Mouse (Mus musculus) liver, postnatal 0 days (tissue): ENCODE results near the gene Btbd6. TPM values are rescaled to one million over a fixed set of nuclear protein-coding genes. Genes with fewer than 3 reads are reported as not detected.

ENCODE experiments used
- ATAC-seq: fragments of 200-750 bp; cut with Nextera tagmentation; 2 replicates; pipeline ENCODE4 v1.8.0; 2017; ENCODE audit warnings: mild to moderate bottlenecking, moderate library complexity
- DNase-seq: peaks from one replicate; pipeline ENCODE4 v3.0.0-alpha.2; 2016
- H3K27ac ChIP-seq: fragments of 300-500 bp; sonication (generic); 2 replicates; pipeline ENCODE4 v1.5.1; 2014; ENCODE audit warnings: antibody characterized with exemption, moderate library complexity, mild to moderate bottlenecking, low read depth
- H3K27me3 ChIP-seq: fragments of 300-500 bp; sonication (generic); 2 replicates; pipeline ENCODE4 v1.6.1; 2014; ENCODE audit warnings: low read length, control low read depth, mixed read lengths; ENCODE audit not compliant: insufficient read depth
- H3K36me3 ChIP-seq: fragments of 300-500 bp; sonication (generic); replicated peaks from 2 replicates; pipeline ENCODE4 v1.6.1; 2014; ENCODE audit warnings: mild to moderate bottlenecking, control low read depth, low read length, moderate library complexity, mixed read lengths; ENCODE audit not compliant: insufficient read depth
- H3K4me1 ChIP-seq: fragments of 300-500 bp; sonication (generic); 2 replicates; pipeline ENCODE4 v1.6.1; 2014; ENCODE audit warnings: antibody characterized with exemption, mild to moderate bottlenecking, control low read depth; ENCODE audit not compliant: insufficient read depth
- H3K4me2 ChIP-seq: fragments of 300-500 bp; sonication (generic); 2 replicates; pipeline ENCODE4 v1.6.1; 2014; ENCODE audit warnings: low read depth, mild to moderate bottlenecking, low read length, moderate library complexity, mixed read lengths
- H3K4me3 ChIP-seq: fragments of 300-500 bp; sonication (generic); 2 replicates; pipeline ENCODE4 v1.5.1; 2014; ENCODE audit warnings: low read depth, low read length
- H3K9ac ChIP-seq: fragments of 300-500 bp; sonication (generic); replicated peaks from 2 replicates; pipeline ENCODE4 v1.6.1; 2014; ENCODE audit warnings: mild to moderate bottlenecking, moderate library complexity
- H3K9me3 ChIP-seq: fragments of 300-500 bp; sonication (generic); 2 replicates; pipeline ENCODE4 v1.6.1; 2016; ENCODE audit warnings: mild to moderate bottlenecking, control low read depth, low read length, mixed read lengths
- CTCF ChIP-seq: sonication (generic); IDR thresholded peaks from 2 replicates; pipeline ENCODE4 v1.5.1; 2016; ENCODE audit warnings: antibody characterized with exemption, low read depth
- EP300 ChIP-seq: IDR thresholded peaks from 2 replicates; pipeline ENCODE4 v1.6.1; 2016; ENCODE audit warnings: antibody characterized with exemption, low read depth, mild to moderate bottlenecking
- WGBS: fragments of 180-500 bp; shearing (Covaris S2); extraction: QIAGEN DNeasy Blood & Tissue Kit; methylation state at CpG from one replicate; pipeline ENCODE4 v1.1.7; 2014; ENCODE audit not compliant: insufficient replicate concordance; 5-methylcytosine and 5-hydroxymethylcytosine counted together
- polyA plus RNA-seq: library from polyadenylated mRNA; unstranded; fragments of >200 nt; fragmentation: Nextera tagmentation; extraction: Ambion mirVana; gene quantifications from 2 replicates; pipeline ENCODE4 v1.2.1, GENCODE M21; 2015

The Btbd6 gene
- polyA plus RNA-seq, 1 experiment from 2014 or later = 4.1 TPM

GRCm38 (mm10) chr12:112961872-112962271 lies 14.4 kb upstream of the Btbd6 start:
- H3K36me3 ChIP-seq = peaks cover 76% of the 10 kb centered on the region
- no peak overlapping the region for H3K9ac ChIP-seq
- H3K27me3 ChIP-seq = no peaks in the 10 kb centered on the region
- 0 out of 2 replicates have a peak overlapping the region, but pooled peaks have one; percentile 16 for H3K27ac ChIP-seq
- H3K4me2 ChIP-seq = no peak overlapping the region
- H3K9me3 ChIP-seq = no peaks in the 10 kb centered on the region
- 59% methylated on average over 5 of the region's 5 CpGs for WGBS
- ATAC-seq (no peak), DNase-seq (no peak)
- H3K4me3 ChIP-seq = no peak overlapping the region
- TF ChIP-seq EP300 = no peak
- TF ChIP-seq CTCF = no peak
- no peaks in the 10 kb centered on the region for H3K4me1 ChIP-seq

GRCm38 (mm10) chr12:112965783-112966182 lies 10.5 kb upstream of the Btbd6 start:
- 93% methylated on average over 13 of the region's 13 CpGs for WGBS
- Histone ChIP-seq H3K27me3 (no peaks in the 10 kb centered on the region), H3K9ac (no peak overlapping the region), H3K4me2 (no peak overlapping the region), H3K27ac (no peak overlapping the region), H3K4me1 (no peaks in the 10 kb centered on the region), H3K36me3 (peaks cover 94% of the 10 kb centered on the region), H3K4me3 (no peak overlapping the region), H3K9me3 (no peaks in the 10 kb centered on the region)
- DNase-seq (no peak), ATAC-seq (no peak)
- TF ChIP-seq CTCF (no peak), EP300 (no peak)

GRCm38 (mm10) chr12:112968943-112969342 lies 7.3 kb upstream of the Btbd6 start:
- no peak overlapping the region for H3K9ac ChIP-seq
- TF ChIP-seq CTCF (no peak), EP300 (no peak)
- H3K4me3 ChIP-seq = no peak overlapping the region
- no peak for DNase-seq
- no peaks in the 10 kb centered on the region for H3K4me1 ChIP-seq
- H3K9me3 ChIP-seq = no peaks in the 10 kb centered on the region
- WGBS = 84% methylated on average over 8 of the region's 8 CpGs
- no peak overlapping the region for H3K27ac ChIP-seq
- H3K4me2 ChIP-seq = no peak overlapping the region
- H3K36me3 ChIP-seq = peaks cover 92% of the 10 kb centered on the region
- no peak for ATAC-seq
- no peaks in the 10 kb centered on the region for H3K27me3 ChIP-seq

GRCm38 (mm10) chr12:112969616-112970015 lies 6.7 kb upstream of the Btbd6 start:
- Histone ChIP-seq H3K4me2 (no peak overlapping the region), H3K27me3 (no peaks in the 10 kb centered on the region), H3K4me3 (no peak overlapping the region), H3K27ac (no peak overlapping the region), H3K4me1 (no peaks in the 10 kb centered on the region), H3K9me3 (no peaks in the 10 kb centered on the region), H3K36me3 (peaks cover 87% of the 10 kb centered on the region), H3K9ac (no peak overlapping the region)
- no peak for DNase-seq
- WGBS = 83% methylated on average over 6 of the region's 6 CpGs
- ATAC-seq = no peak
- TF ChIP-seq EP300 (no peak), CTCF (no peak)

- Histone ChIP-seq H3K27ac (no peak overlapping the region), H3K27me3 (no peaks in the 10 kb centered on the region), H3K9ac (no peak overlapping the region), H3K4me1 (peaks cover 7% of the 10 kb centered on the region), H3K36me3 (peaks cover 58% of the 10 kb centered on the region), H3K4me2 (no peak overlapping the region), H3K4me3 (no peak overlapping the region), H3K9me3 (no peaks in the 10 kb centered on the region)
- no peak for TF ChIP-seq CTCF
- no peak for TF ChIP-seq EP300
- ATAC-seq = no peak
- DNase-seq = no peak
- WGBS = 77% methylated on average over 9 of the region's 9 CpGs
Observed at GRCm38 (mm10) chr12:112974736-112975135, 1.5 kb upstream of the Btbd6 start.

- H3K9me3 ChIP-seq = no peaks in the 10 kb centered on the region
- 57% methylated on average over 12 of the region's 12 CpGs for WGBS
- ATAC-seq = no peak
Observed at GRCm38 (mm10) chr12:112977156-112977555, 874 bp downstream of the Btbd6 start.

GRCm38 (mm10) chr12:112982031-112982430 lies 5.7 kb downstream of the Btbd6 start:
- no peak overlapping the region for H3K9ac ChIP-seq
- no peaks in the 10 kb centered on the region for H3K27me3 ChIP-seq
- no peak overlapping the region for H3K4me3 ChIP-seq
- ATAC-seq (no peak), DNase-seq (no peak)
- H3K4me2 ChIP-seq = no peak overlapping the region
- H3K36me3 ChIP-seq = peaks cover 75% of the 10 kb centered on the region
- no peak overlapping the region for H3K27ac ChIP-seq
- 83% methylated on average over 2 of the region's 2 CpGs for WGBS
- peaks cover 4% of the 10 kb centered on the region for H3K4me1 ChIP-seq
- no peaks in the 10 kb centered on the region for H3K9me3 ChIP-seq
- no peak for TF ChIP-seq EP300
- TF ChIP-seq CTCF = no peak

More at GRCm38 (mm10) chr12:112977156-112977555, 874 bp downstream of the Btbd6 start:
- no peak for DNase-seq
- Histone ChIP-seq H3K36me3 (peaks cover 58% of the 10 kb centered on the region), H3K4me3 (peak overlapping the region; percentile 79), H3K4me1 (peaks cover 7% of the 10 kb centered on the region), H3K27me3 (no peaks in the 10 kb centered on the region), H3K4me2 (peak overlapping the region; percentile 91), H3K27ac (peak overlapping the region; percentile 78; the same call in 1 of the 2 replicates), H3K9ac (peak overlapping the region; percentile 80)
- TF ChIP-seq CTCF = no peak
- TF ChIP-seq EP300 = no peak
